Mouse (Mus musculus) embryonic facial prominence, embryonic 14.5 days (tissue): ENCODE measurements around the gene Serpinb3c. TPM values are rescaled to one million over a fixed set of nuclear protein-coding genes. Genes with fewer than 3 reads are reported as not detected.
"Not testable (repeated sequence)": the region's sequence is repeated elsewhere in the genome, so short reads cannot be mapped to it uniquely, and the experiment has no call there.

Source experiments
- ATAC-seq: fragments of 200-750 bp; cut with Nextera tagmentation; 2 replicates; pipeline ENCODE4 v1.8.0; 2017; ENCODE audit warnings: low read depth, moderate number of reproducible peaks, moderate TSS enrichment
- DNase-seq: peaks from one replicate; pipeline ENCODE4 v3.0.0-alpha.2; 2015; ENCODE audit warnings: low spot score
- H3K27ac ChIP-seq: fragments of 300-500 bp; sonication (generic); replicated peaks from 2 replicates; pipeline ENCODE4 v1.5.1; 2014; ENCODE audit warnings: low read depth, mild to moderate bottlenecking, low read length, moderate library complexity
- H3K27me3 ChIP-seq: fragments of 300-500 bp; sonication (generic); replicated peaks from 2 replicates; pipeline ENCODE4 v1.6.1; 2014; ENCODE audit warnings: low read length; ENCODE audit not compliant: control insufficient read depth, insufficient read depth
- H3K36me3 ChIP-seq: fragments of 300-500 bp; sonication (generic); 2 replicates; pipeline ENCODE4 v1.6.1; 2014; ENCODE audit warnings: low read length, mixed read lengths; ENCODE audit not compliant: control insufficient read depth, insufficient read depth
- H3K4me1 ChIP-seq: fragments of 300-500 bp; sonication (generic); 2 replicates; pipeline ENCODE4 v1.6.1; 2014; ENCODE audit warnings: antibody characterized with exemption, low read length; ENCODE audit not compliant: control insufficient read depth, insufficient read depth
- H3K4me2 ChIP-seq: fragments of 300-500 bp; sonication (generic); 2 replicates; pipeline ENCODE4 v1.6.1; 2014; ENCODE audit warnings: low read depth, mild to moderate bottlenecking, low read length, moderate library complexity, mixed read lengths
- H3K4me3 ChIP-seq: fragments of 300-500 bp; sonication (generic); 2 replicates; pipeline ENCODE4 v1.5.1; 2014; ENCODE audit warnings: low read depth, mild to moderate bottlenecking, low read length
- H3K9ac ChIP-seq: fragments of 300-500 bp; sonication (generic); 2 replicates; pipeline ENCODE4 v1.6.1; 2014; ENCODE audit warnings: low read depth, mild to moderate bottlenecking, low read length, moderate library complexity, mixed read lengths
- H3K9me3 ChIP-seq: fragments of 300-500 bp; sonication (generic); 2 replicates; pipeline ENCODE4 v1.6.1; 2016; ENCODE audit warnings: low read length; ENCODE audit not compliant: control insufficient read depth
- WGBS: fragments of 180-500 bp; shearing (Covaris S2); extraction: QIAGEN DNeasy Blood & Tissue Kit; methylation state at CpG from one replicate; pipeline ENCODE4 v1.1.7; 2014; 5-methylcytosine and 5-hydroxymethylcytosine counted together
- polyA plus RNA-seq: library from polyadenylated mRNA; unstranded; fragments of >200 nt; fragmentation: Nextera tagmentation; extraction: Ambion mirVana; gene quantifications from 2 replicates; pipeline ENCODE4 v1.2.1, GENCODE M21; 2014

Gene Serpinb3c
- 2.0 and 4.5 TPM in 2 replicates for polyA plus RNA-seq

GRCm38 (mm10) chr1:107278261-107278660, at the start of gene Serpinb3c, which contains the start of gene Serpinb3b:
Serpinb3c (minus strand) TSS chr1:107278371.
Serpinb3b (minus strand) TSS chr1:107278361.
- H3K4me1 ChIP-seq, DNase-seq, H3K9ac ChIP-seq, H3K9me3 ChIP-seq, H3K27ac ChIP-seq, H3K4me2 ChIP-seq, ATAC-seq, H3K36me3 ChIP-seq, H3K27me3 ChIP-seq, H3K4me3 ChIP-seq: not testable (repeated sequence)

- H3K27ac ChIP-seq, H3K4me3 ChIP-seq, H3K9ac ChIP-seq, H3K36me3 ChIP-seq, H3K9me3 ChIP-seq, DNase-seq, H3K4me1 ChIP-seq, H3K4me2 ChIP-seq, H3K27me3 ChIP-seq: not testable (repeated sequence)
- 40% methylated on average over 3 of the region's 3 CpGs for WGBS
- peak; percentile 41; the same call in 1 of the 2 replicates for ATAC-seq
These were observed 35.0 kb downstream of the Serpinb3c start for GRCm38 (mm10) chr1:107243170-107243569.

Other genes with a start within 250 kb of the Serpinb3c start
- gene Serpinb3a, start 226.1 kb downstream of the Serpinb3c start, polyA plus RNA-seq = 11.2 and 13.9 TPM in 2 replicates
- not detected in 2 replicates for gene Serpinb3d, start 194.9 kb downstream of the Serpinb3c start, polyA plus RNA-seq
- gene Serpinb3b, start within 50 bp of the Serpinb3c start, polyA plus RNA-seq = 0.87 and 2.3 TPM in 2 replicates
- gene Serpinb11, start 82.8 kb upstream of the Serpinb3c start, polyA plus RNA-seq = 4.2 and 11.9 TPM in 2 replicates
- 5.9 and 9.1 TPM in 2 replicates for gene Serpinb7, start 121.3 kb upstream of the Serpinb3c start, polyA plus RNA-seq
- gene Serpinb2, start 233.1 kb upstream of the Serpinb3c start, polyA plus RNA-seq = 2.2 and 3.2 TPM in 2 replicates